Mouse (Mus musculus) stomach, embryonic 15.5 days (tissue): ENCODE measurements around the gene Srrm4. TPM values are rescaled to one million over a fixed set of nuclear protein-coding genes. Genes with fewer than 3 reads are reported as not detected.

ENCODE experiments used
- ATAC-seq: fragments of 200-750 bp; cut with Nextera tagmentation; 2 replicates; pipeline ENCODE4 v1.8.0; 2017; ENCODE audit warnings: low read depth, moderate number of reproducible peaks, moderate TSS enrichment; ENCODE audit not compliant: insufficient read depth, low FRiP score
- H3K27ac ChIP-seq: fragments of 300-500 bp; sonication (generic); 2 replicates; pipeline ENCODE4 v1.5.1; 2015; ENCODE audit warnings: mild to moderate bottlenecking, inconsistent platforms
- H3K27me3 ChIP-seq: fragments of 300-500 bp; sonication (generic); replicated peaks from 2 replicates; pipeline ENCODE4 v1.6.1; 2015; ENCODE audit warnings: inconsistent platforms
- H3K36me3 ChIP-seq: fragments of 300-500 bp; sonication (generic); 2 replicates; pipeline ENCODE4 v1.6.1; 2015; ENCODE audit warnings: inconsistent platforms
- H3K4me1 ChIP-seq: fragments of 300-500 bp; sonication (generic); 2 replicates; pipeline ENCODE4 v1.6.1; 2015; ENCODE audit warnings: inconsistent platforms
- H3K4me2 ChIP-seq: fragments of 300-500 bp; sonication (generic); 2 replicates; pipeline ENCODE4 v1.6.1; 2015; ENCODE audit warnings: mild to moderate bottlenecking, inconsistent platforms
- H3K4me3 ChIP-seq: fragments of 300-500 bp; sonication (generic); replicated peaks from 2 replicates; pipeline ENCODE4 v1.5.1; 2015; ENCODE audit warnings: inconsistent platforms
- H3K9ac ChIP-seq: fragments of 300-500 bp; sonication (generic); 2 replicates; pipeline ENCODE4 v1.6.1; 2015; ENCODE audit warnings: inconsistent platforms
- H3K9me3 ChIP-seq: fragments of 300-500 bp; sonication (generic); 2 replicates; pipeline ENCODE4 v1.6.1; 2016; ENCODE audit warnings: inconsistent platforms
- WGBS: fragments of 180-500 bp; shearing (Covaris S2); methylation state at CpG from one replicate; pipeline ENCODE4 v1.1.7; 2015; 5-methylcytosine and 5-hydroxymethylcytosine counted together
- polyA plus RNA-seq: library from polyadenylated mRNA; unstranded; fragments of >200 nt; fragmentation: Nextera tagmentation; extraction: Ambion mirVana; gene quantifications from 2 replicates; pipeline ENCODE4 v1.2.1, GENCODE M21; 2015

The Srrm4 gene
- polyA plus RNA-seq, 1 experiment from 2014 or later: 1.4 TPM

DNA sequence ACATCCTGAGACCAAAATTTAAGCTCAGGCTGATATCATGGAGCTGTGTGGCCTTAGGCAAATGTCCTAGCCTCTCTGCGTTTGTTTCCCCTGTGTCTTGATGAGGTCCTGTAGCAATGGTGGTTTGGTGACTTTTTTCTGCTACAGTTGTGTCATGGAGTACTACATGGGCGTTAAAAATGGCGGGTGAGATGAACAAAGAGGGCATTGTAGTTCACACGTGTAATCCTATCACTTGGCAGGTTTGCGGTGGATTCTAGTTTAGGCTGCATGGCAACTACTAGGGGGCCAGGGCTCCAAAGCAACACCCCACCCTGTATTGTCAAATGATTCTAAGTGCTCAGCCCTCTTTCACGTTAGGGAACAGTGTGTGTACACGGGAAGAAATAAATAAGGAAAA is 21.1 kb downstream of the Srrm4 start:
- ATAC-seq: no peak
- 67% methylated on average over 7 of the region's 7 CpGs for WGBS
- H3K4me2 ChIP-seq: no peak overlapping the region

DNA sequence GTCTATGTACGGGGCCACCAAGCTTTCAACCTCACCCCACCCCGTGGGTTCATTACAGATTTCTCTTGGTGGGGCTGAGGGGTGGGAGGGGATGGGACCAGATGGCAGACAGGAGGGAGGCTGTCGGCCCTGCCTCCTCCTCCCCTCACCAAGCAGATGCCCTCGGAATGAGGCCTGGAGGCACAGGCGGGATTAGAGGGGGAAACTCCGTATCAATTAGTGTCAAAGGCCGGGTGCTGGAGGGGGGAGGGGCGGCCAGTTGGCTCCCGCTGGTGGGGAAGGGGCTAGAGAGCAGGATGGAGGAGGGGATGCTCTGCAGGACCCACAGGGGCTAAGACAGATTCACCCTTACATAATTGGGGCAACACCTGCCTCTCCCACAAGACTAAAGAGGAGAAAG is 22.0 kb downstream of the Srrm4 start:
- Histone ChIP-seq H3K9me3 (no peaks in the 10 kb centered on the region), H3K27ac (no peak overlapping the region), H3K4me2 (no peak overlapping the region), H3K4me3 (no peak overlapping the region), H3K27me3 (no peaks in the 10 kb centered on the region), H3K9ac (no peak overlapping the region), H3K36me3 (no peaks in the 10 kb centered on the region), H3K4me1 (no peaks in the 10 kb centered on the region)
- peak; percentile 35; the same call in 1 of the 2 replicates for ATAC-seq
- 6% methylated on average over 9 of the region's 9 CpGs for WGBS

More for the DNA sequence above, 21.1 kb downstream of the Srrm4 start:
- H3K36me3 ChIP-seq: no peaks in the 10 kb centered on the region
- H3K4me1 ChIP-seq: no peaks in the 10 kb centered on the region
- no peaks in the 10 kb centered on the region for H3K27me3 ChIP-seq
- H3K27ac ChIP-seq: no peak overlapping the region
- no peaks in the 10 kb centered on the region for H3K9me3 ChIP-seq
- H3K4me3 ChIP-seq: no peak overlapping the region
- no peak overlapping the region for H3K9ac ChIP-seq

DNA sequence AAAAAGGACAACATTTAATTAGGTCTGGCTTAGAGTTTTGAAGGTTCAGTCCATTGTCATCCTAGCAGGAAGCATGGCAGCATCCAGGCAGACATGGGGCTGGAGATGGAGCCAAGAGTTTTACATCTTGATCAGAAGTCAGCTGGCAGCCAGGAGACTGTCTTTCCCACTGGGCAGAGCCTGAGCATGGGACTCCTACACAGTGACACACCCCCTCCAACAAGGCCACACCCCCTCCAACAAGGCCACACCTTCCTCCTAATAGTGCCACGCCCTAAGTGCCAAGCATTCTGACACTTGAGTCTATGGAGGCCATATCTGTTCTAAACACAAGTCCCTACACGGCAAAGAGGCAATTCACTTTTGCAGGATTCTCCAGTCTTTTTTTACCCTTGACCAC is 23.6 kb downstream of the Srrm4 start:
- Histone ChIP-seq H3K27ac (no peak overlapping the region), H3K9me3 (no peaks in the 10 kb centered on the region), H3K27me3 (no peaks in the 10 kb centered on the region), H3K36me3 (no peaks in the 10 kb centered on the region), H3K4me1 (no peaks in the 10 kb centered on the region), H3K4me2 (no peak overlapping the region), H3K4me3 (no peak overlapping the region), H3K9ac (no peak overlapping the region)
- no peak for ATAC-seq
- WGBS: 75% methylated on average over 2 of the region's 2 CpGs

DNA sequence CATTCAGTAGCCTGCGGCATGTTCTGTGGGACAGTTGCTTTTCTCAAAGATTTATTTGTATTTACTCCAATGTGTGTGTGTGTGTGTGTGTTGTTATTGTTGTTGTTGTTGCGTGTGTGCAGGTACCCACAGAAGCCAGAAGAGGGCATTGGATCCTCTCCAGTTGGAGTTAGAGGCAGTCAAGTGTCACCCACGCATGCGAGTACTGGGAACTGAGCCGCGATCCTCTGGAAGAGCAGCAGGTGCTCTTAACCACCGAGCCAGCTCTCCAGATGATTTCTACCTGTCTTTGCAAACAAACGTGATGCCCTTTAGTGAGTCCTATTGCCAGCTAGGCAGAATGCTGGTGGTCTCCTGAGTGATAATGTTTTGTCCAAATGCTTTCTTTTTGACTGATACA is 24.3 kb downstream of the Srrm4 start:
- no peak for ATAC-seq
- no peak overlapping the region for H3K9ac ChIP-seq
- no peaks in the 10 kb centered on the region for H3K27me3 ChIP-seq
- WGBS: 85% methylated on average over 8 of the region's 8 CpGs
- no peak overlapping the region for H3K27ac ChIP-seq
- H3K4me3 ChIP-seq: no peak overlapping the region
- no peaks in the 10 kb centered on the region for H3K4me1 ChIP-seq
- no peak overlapping the region for H3K4me2 ChIP-seq
- no peaks in the 10 kb centered on the region for H3K9me3 ChIP-seq
- no peaks in the 10 kb centered on the region for H3K36me3 ChIP-seq

DNA sequence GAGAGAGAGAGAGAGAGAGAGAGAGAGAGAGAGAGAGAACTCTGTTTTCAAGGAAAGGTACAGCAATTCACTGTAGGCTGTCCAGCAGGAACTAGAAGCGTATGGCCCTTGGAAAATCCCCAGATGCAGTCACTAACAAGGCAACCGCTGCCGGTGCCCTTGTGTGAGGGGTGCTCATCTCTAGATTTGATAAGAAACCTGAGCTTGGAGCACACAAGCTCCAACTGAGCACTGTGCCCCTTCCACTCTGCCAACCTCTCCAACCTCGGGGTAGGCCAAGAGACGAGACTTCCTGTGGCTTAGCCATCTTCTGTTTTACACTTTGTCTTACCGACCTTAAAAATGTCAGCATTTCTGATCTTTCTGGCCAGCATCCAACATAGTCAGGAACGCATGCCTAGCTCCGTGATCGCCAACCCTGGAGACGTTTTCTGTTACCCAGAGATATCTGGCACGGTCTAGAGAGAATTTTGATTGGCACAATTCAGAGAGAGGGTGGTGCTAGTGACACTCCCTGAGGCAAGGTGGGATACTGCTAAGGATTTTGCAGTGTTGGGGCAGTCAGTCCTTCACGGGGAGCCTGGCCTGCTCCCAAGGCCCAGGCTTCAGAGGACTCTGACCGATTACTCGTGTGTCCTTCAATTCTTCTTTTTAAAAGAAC is 25.1 kb downstream of the Srrm4 start:
- H3K4me2 ChIP-seq: no peak overlapping the region
- no peak for ATAC-seq
- H3K4me1 ChIP-seq: no peaks in the 10 kb centered on the region
- H3K9me3 ChIP-seq: no peaks in the 10 kb centered on the region
- H3K27me3 ChIP-seq: no peaks in the 10 kb centered on the region
- H3K4me3 ChIP-seq: no peak overlapping the region
- 76% methylated on average over 14 of the region's 14 CpGs for WGBS
- no peak overlapping the region for H3K9ac ChIP-seq
- H3K36me3 ChIP-seq: no peaks in the 10 kb centered on the region
- no peak overlapping the region for H3K27ac ChIP-seq

DNA sequence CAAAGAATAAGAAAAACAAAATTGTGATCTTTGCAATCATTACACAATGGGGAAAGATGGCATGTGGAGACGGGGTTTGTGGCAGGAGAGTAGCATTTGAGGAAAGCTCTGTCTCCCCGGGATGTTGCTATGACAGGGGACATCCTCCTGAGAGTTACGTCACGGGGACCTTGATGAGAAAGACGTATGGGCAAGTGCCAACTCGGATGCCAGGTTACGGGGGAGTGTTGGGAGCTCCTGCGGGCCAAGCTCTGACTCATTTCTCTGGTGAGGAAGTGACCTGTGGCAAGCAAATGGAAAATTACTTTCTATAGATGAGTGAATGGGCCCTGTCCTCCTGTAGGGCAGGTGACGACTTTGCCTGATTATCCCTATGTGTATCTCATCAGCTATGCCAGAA is 26.0 kb downstream of the Srrm4 start:
- Histone ChIP-seq H3K4me3 (no peak overlapping the region), H3K9ac (no peak overlapping the region), H3K27ac (no peak overlapping the region), H3K36me3 (no peaks in the 10 kb centered on the region), H3K4me1 (no peaks in the 10 kb centered on the region), H3K9me3 (no peaks in the 10 kb centered on the region), H3K4me2 (no peak overlapping the region), H3K27me3 (no peaks in the 10 kb centered on the region)
- ATAC-seq: no peak
- WGBS: 82% methylated on average over 9 of the region's 9 CpGs

DNA sequence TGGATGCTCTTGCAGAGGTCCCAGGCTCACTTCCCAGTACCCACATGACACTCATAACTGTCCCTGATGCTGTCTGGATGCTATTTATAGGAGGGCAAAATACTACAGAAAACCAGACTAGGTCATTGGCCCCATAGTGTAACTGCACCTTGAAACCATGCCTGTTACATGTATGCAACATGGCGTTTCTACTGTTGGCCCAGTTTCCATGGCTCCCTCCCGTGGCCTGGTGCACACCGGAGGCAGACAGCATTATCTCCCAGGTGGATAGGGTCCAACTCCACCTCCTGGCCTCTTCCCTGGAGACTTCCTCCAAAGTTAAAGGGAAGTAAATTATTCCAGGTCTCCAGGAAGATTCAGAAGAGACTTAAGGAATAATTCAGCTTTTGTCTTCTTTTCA is 27.2 kb downstream of the Srrm4 start:
- no peaks in the 10 kb centered on the region for H3K36me3 ChIP-seq
- WGBS: 84% methylated on average over 3 of the region's 3 CpGs
- no peak overlapping the region for H3K27ac ChIP-seq
- no peaks in the 10 kb centered on the region for H3K27me3 ChIP-seq
- H3K9me3 ChIP-seq: no peaks in the 10 kb centered on the region
- no peak overlapping the region for H3K4me2 ChIP-seq
- ATAC-seq: no peak
- H3K4me1 ChIP-seq: no peaks in the 10 kb centered on the region
- H3K9ac ChIP-seq: no peak overlapping the region
- no peak overlapping the region for H3K4me3 ChIP-seq

DNA sequence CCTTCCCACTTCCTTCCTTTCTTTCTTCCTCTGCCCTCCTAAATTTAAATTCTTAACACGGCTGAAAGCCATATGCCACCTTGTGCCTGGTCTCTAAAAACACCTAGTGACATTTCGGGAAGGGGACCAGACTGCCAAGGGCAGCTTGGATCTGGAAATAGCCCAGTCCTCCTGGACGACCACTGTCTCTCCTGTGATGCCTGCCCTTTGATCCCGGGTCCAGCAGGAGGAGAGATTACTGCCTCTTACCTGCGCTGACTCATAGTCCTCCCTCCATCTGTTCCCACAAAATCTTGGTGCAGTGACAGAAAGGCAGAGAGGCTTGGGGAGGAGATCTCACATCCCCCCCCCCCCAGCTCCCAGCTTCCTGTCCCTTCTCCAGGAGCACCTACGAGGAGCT is 27.9 kb downstream of the Srrm4 start:
- H3K36me3 ChIP-seq: no peaks in the 10 kb centered on the region
- no peak overlapping the region for H3K4me2 ChIP-seq
- H3K4me3 ChIP-seq: no peak overlapping the region
- H3K4me1 ChIP-seq: no peaks in the 10 kb centered on the region
- no peak overlapping the region for H3K27ac ChIP-seq
- WGBS: 62% methylated on average over 6 of the region's 6 CpGs
- no peaks in the 10 kb centered on the region for H3K27me3 ChIP-seq
- no peak for ATAC-seq
- no peak overlapping the region for H3K9ac ChIP-seq
- no peaks in the 10 kb centered on the region for H3K9me3 ChIP-seq

DNA sequence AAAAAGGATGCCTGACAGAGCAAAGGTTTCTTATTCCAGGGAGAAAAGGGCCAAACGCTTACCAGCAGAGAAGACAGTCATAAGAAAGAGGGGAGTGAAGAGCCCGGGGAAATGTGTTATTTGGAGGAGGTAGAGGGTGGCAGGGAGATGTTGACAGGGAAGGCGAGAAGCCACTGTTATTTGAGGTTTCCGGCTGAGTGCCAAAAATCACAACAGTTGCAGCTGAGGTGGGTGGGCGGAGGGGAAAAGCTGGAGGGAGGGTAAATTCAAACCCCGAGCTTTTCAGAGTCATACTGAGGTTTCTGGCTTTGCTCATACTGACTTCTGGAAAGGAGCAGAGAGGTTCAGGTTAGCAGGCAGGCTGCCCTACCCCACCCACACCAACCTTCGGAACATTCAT is 32.5 kb downstream of the Srrm4 start:
- WGBS: 53% methylated on average over 7 of the region's 7 CpGs
- no peak overlapping the region for H3K4me2 ChIP-seq
- no peaks in the 10 kb centered on the region for H3K4me1 ChIP-seq
- no peaks in the 10 kb centered on the region for H3K36me3 ChIP-seq
- no peak overlapping the region for H3K9ac ChIP-seq
- ATAC-seq: no peak
- H3K27me3 ChIP-seq: no peaks in the 10 kb centered on the region
- no peak overlapping the region for H3K27ac ChIP-seq
- no peaks in the 10 kb centered on the region for H3K9me3 ChIP-seq
- no peak overlapping the region for H3K4me3 ChIP-seq

DNA sequence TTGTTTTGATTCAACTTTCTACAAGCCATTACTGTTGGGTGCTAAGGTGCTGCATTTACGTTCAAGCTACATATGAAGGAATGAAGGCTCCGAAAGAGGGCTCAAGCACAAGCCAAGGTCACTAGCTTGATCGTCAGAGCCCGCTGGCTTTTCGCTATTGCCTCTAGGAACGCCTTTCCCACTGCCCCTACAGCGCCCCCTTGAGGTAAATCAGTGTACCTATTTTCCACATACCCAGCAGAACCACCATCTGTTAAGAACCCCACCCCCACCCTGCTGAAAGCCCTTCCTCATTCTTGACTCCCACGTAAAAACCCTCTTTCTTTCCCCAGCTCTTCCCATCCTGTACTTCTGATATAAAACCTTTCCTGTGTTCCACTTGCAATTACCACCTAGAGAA is 35.0 kb downstream of the Srrm4 start:
- no peak overlapping the region for H3K4me3 ChIP-seq
- no peaks in the 10 kb centered on the region for H3K4me1 ChIP-seq
- H3K36me3 ChIP-seq: no peaks in the 10 kb centered on the region
- 43% methylated on average over 8 of the region's 8 CpGs for WGBS
- no peak overlapping the region for H3K4me2 ChIP-seq
- no peak for ATAC-seq
- H3K27ac ChIP-seq: no peak overlapping the region
- H3K27me3 ChIP-seq: no peaks in the 10 kb centered on the region
- no peaks in the 10 kb centered on the region for H3K9me3 ChIP-seq
- H3K9ac ChIP-seq: no peak overlapping the region

DNA sequence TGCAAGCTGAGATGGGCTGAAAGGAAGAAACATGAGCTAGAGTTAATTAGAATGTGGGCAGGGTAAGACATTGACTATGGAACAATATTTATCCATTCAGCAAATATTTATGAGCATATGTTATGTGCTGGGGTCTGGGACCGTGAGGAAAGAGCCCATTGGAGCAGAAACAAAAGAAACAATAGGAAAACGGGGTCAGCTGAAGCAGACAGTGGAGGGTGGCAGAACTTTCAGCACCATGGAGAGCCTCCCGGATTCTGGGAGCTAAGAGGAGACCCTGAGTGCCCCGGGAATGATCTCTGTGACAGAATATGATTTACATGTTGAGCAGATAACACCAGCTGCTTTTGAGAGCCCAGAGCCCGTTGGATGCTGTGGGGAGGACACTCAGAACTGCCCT is 37.7 kb downstream of the Srrm4 start:
- WGBS: 9% methylated on average over 5 of the region's 5 CpGs
- no peak for ATAC-seq

DNA sequence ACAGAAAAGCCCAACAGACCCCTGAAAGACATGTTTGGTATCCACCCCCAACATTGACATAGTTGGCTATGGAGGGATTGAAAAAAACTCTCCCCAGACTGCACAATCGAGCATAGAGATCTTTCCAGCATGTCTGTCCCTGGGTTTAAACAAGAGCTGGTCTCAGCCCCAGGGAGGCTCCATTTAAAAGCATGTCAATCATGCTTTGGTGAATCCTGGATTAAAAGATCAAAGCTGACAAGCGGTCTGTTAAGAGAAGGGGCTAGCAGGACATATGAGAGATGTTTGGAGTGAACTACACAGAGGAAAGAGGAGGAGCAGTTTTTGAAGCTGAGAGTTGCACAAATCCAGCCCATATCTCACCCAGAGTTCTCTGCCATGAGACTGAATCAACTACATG is 38.5 kb downstream of the Srrm4 start:
- no peak overlapping the region for H3K4me3 ChIP-seq
- no peaks in the 10 kb centered on the region for H3K9me3 ChIP-seq
- 54% methylated on average over 2 of the region's 2 CpGs for WGBS
- no peak for ATAC-seq
- H3K27ac ChIP-seq: no peak overlapping the region
- no peaks in the 10 kb centered on the region for H3K4me1 ChIP-seq
- H3K27me3 ChIP-seq: no peaks in the 10 kb centered on the region
- H3K36me3 ChIP-seq: no peaks in the 10 kb centered on the region
- H3K4me2 ChIP-seq: no peak overlapping the region
- H3K9ac ChIP-seq: no peak overlapping the region

More for the DNA sequence above, 37.7 kb downstream of the Srrm4 start:
- Histone ChIP-seq H3K9ac (no peak overlapping the region), H3K4me1 (no peaks in the 10 kb centered on the region), H3K4me2 (no peak overlapping the region), H3K4me3 (no peak overlapping the region), H3K27me3 (no peaks in the 10 kb centered on the region), H3K36me3 (no peaks in the 10 kb centered on the region), H3K27ac (no peak overlapping the region), H3K9me3 (no peaks in the 10 kb centered on the region)

DNA sequence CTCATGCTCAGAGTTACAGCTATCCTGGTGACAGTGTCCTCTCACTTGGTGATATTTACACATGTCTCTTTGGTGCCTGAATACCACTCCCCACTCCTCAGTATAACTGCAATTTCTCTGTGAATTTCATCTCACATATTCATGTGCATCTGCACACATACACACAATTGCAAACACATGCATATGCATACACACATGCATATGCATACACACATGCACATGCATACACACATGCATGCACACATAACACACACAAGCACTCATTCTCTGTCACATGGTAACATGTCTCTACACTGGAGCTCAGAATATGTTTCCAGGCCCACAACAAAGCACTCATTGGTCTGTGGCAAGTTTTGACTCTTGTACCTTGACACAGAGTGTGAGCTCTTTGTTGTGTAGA is 39.0 kb downstream of the Srrm4 start:
- Histone ChIP-seq H3K27me3 (no peaks in the 10 kb centered on the region), H3K4me2 (no peak overlapping the region), H3K27ac (no peak overlapping the region), H3K4me1 (no peaks in the 10 kb centered on the region), H3K36me3 (no peaks in the 10 kb centered on the region), H3K9me3 (no peaks in the 10 kb centered on the region), H3K4me3 (no peak overlapping the region), H3K9ac (no peak overlapping the region)
- ATAC-seq: no peak
